Mouse (Mus musculus): ENCODE measurements around the gene Lamtor1. TPM values are rescaled to one million over a fixed set of nuclear protein-coding genes. Genes with fewer than 3 reads are reported as not detected.
"Not testable (repeated sequence)": the region's sequence is repeated elsewhere in the genome, so short reads cannot be mapped to it uniquely, and the experiment has no call there.

Gene Lamtor1
- polyA plus RNA-seq, 1 experiment from 2014 or later = 134 TPM

DNA sequence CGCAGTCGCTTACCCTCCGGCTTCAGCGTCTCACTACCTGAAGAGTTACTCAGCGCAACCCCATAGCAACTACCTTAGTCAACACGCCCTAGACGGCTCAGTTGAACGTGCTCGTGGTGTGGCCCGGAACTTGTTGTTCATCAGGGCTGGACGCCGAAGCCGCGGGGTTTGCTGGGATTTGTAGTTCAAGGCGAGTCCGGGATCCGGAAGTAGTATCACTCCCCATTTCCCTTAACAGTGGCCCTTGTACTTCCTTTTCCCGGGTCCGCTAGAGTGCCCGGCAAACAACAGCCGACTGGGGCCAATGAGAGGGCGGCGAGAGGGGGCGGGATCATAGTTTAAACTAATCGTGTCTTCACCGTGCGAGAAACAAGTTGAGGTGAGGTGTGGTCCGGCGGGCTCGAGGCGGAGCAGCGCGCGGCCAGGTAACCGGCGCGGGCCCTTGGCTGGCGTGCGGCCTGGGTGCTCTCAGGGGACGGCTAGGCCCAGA is 28.1 kb downstream of the Lamtor1 start, which contains the start of the genes Lrrc51 and Numa1:
TSS of gene Lrrc51 (minus strand) at position 145 of the 490 bp plus-strand sequence.
TSS of gene Numa1 (plus strand) at position 361 of the 490 bp plus-strand sequence.
- Histone ChIP-seq H3K9me3 (ENCODE audit: control insufficient read depth, low read length) (no peaks in the 10 kb centered on the region), H3K4me2 (ENCODE audit: low read depth) (peak within 1 kb of the TSS; percentile 80), H3K27me3 (ENCODE audit: control insufficient read depth, insufficient read depth, low read length) (no peaks in the 10 kb centered on the region), H3K4me3 (ENCODE audit: low read depth, low read length) (peak within 1 kb of the TSS; percentile 90), H3K9ac (ENCODE audit: low read length) (peak within 1 kb of the TSS; percentile 80), H3K27ac (ENCODE audit: low read depth, low read length) (0 out of 2 replicates have a peak within 1 kb of the TSS, but pooled peaks have one; percentile 27), H3K36me3 (ENCODE audit: control insufficient read depth, insufficient read depth, low read length) (peaks cover 2% of the 10 kb centered on the region; the same call in 1 of the 2 replicates), H3K4me1 (ENCODE audit: control insufficient read depth, insufficient read depth, low read length) (peaks cover 3% of the 10 kb centered on the region; the same call in 1 of the 2 replicates)
- WGBS = under 1% methylated on average over 40 of the region's 40 CpGs
- DNase-seq (ENCODE audit: low spot score) (peak; percentile 95), ATAC-seq (ENCODE audit: insufficient read depth, low FRiP score, low TSS enrichment) (peak; percentile 97)

DNA sequence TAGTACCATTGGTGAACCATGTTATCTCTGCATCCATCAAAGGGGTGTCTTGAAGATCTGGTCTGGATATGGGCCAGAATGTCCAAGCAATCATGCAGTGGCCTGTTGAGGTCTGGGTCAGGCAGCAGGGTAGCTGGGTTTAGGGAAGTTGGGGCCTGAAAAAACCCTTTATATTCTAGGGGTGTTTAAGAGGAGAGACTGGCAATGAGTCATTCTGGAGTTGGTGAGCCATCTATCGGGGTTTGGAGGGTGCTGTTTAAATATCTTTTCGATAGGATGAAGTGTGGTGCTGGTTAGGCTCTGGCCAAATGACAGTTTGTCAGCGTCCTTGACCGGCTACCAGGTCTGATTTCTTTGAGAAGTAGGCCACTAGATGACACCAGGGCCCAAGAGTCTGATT is 30.3 kb downstream of the Lamtor1 start:
- H3K27ac ChIP-seq (ENCODE audit: low read depth, low read length) = no peak overlapping the region
- H3K36me3 ChIP-seq (ENCODE audit: control insufficient read depth, insufficient read depth, low read length) = peaks cover 2% of the 10 kb centered on the region; the same call in 1 of the 2 replicates
- no peak for ATAC-seq (ENCODE audit: insufficient read depth, low FRiP score, low TSS enrichment)
- no peak overlapping the region for H3K9ac ChIP-seq (ENCODE audit: low read length)
- DNase-seq (ENCODE audit: low spot score) = no peak
- no peaks in the 10 kb centered on the region for H3K9me3 ChIP-seq (ENCODE audit: control insufficient read depth, low read length)
- H3K4me2 ChIP-seq (ENCODE audit: low read depth) = no peak overlapping the region
- H3K4me3 ChIP-seq (ENCODE audit: low read depth, low read length) = no peak overlapping the region
- H3K27me3 ChIP-seq (ENCODE audit: control insufficient read depth, insufficient read depth, low read length) = no peaks in the 10 kb centered on the region
- H3K4me1 ChIP-seq (ENCODE audit: control insufficient read depth, insufficient read depth, low read length) = peaks cover 3% of the 10 kb centered on the region; the same call in 1 of the 2 replicates
- WGBS = 92% methylated on average over 4 of the region's 4 CpGs

- H3K27ac ChIP-seq (ENCODE audit: low read depth, low read length) = no peak overlapping the region
- no peak overlapping the region for H3K9ac ChIP-seq (ENCODE audit: low read length)
- 95% methylated on average over 4 of the region's 4 CpGs for WGBS
- peaks cover 3% of the 10 kb centered on the region; the same call in 1 of the 2 replicates for H3K4me1 ChIP-seq (ENCODE audit: control insufficient read depth, insufficient read depth, low read length)
- ATAC-seq (ENCODE audit: insufficient read depth, low FRiP score, low TSS enrichment) (no peak), DNase-seq (ENCODE audit: low spot score) (no peak)
- H3K36me3 ChIP-seq (ENCODE audit: control insufficient read depth, insufficient read depth, low read length) = peaks cover 2% of the 10 kb centered on the region; the same call in 1 of the 2 replicates
- H3K4me2 ChIP-seq (ENCODE audit: low read depth) = no peak overlapping the region
- no peaks in the 10 kb centered on the region for H3K9me3 ChIP-seq (ENCODE audit: control insufficient read depth, low read length)
- no peaks in the 10 kb centered on the region for H3K27me3 ChIP-seq (ENCODE audit: control insufficient read depth, insufficient read depth, low read length)
- H3K4me3 ChIP-seq (ENCODE audit: low read depth, low read length) = no peak overlapping the region
Measured at GRCm38 (mm10) chr7:101936996-101937395, 31.3 kb downstream of the Lamtor1 start.

DNA sequence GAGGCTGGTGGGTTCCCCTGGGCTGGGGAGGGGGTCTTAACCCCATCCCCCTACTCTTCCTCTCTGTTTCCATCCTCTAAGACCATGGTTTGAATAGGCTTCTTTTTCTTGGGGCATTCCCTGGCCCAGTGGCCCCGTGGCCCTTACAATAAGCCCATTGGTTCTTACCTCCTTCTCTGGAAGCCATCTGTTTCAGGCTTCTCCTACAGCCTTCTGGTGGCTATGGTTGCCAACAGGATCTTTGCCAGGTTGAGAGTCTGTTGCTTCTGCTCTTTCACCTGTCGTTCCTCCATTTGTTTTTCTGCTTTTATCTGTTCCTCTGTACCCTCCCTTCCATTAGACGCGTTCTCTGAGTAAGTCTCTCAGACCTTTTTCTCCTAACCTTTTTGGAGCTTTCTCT is 31.9 kb downstream of the Lamtor1 start:
- Histone ChIP-seq H3K36me3 (ENCODE audit: control insufficient read depth, insufficient read depth, low read length) (peaks cover 2% of the 10 kb centered on the region; the same call in 1 of the 2 replicates), H3K4me2 (ENCODE audit: low read depth) (no peak overlapping the region), H3K9me3 (ENCODE audit: control insufficient read depth, low read length) (no peaks in the 10 kb centered on the region), H3K27me3 (ENCODE audit: control insufficient read depth, insufficient read depth, low read length) (no peaks in the 10 kb centered on the region), H3K27ac (ENCODE audit: low read depth, low read length) (no peak overlapping the region), H3K9ac (ENCODE audit: low read length) (no peak overlapping the region), H3K4me3 (ENCODE audit: low read depth, low read length) (no peak overlapping the region), H3K4me1 (ENCODE audit: control insufficient read depth, insufficient read depth, low read length) (peaks cover 3% of the 10 kb centered on the region; the same call in 1 of the 2 replicates)
- 94% methylated on average over 4 of the region's 4 CpGs for WGBS
- no peak for ATAC-seq (ENCODE audit: insufficient read depth, low FRiP score, low TSS enrichment)
- no peak for DNase-seq (ENCODE audit: low spot score)

DNA sequence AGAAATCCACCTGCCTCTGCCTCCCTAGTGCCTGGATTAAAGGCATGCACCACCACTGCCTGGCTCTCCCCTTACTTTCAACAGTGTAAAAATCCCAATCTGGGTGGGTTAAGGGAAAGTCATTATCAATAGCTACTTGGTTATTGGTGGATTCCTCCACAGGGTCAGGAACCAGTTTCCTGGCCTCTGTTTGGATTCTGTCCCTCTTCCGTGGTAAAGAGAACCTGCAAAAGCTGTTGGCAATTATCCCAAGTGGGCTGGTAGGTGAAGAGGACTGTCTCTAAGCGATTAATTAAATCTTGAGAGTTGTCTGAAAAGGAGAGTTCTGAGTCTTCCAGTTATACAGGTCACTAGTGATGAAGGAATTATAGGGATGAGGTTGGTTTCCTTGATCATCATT is 32.6 kb downstream of the Lamtor1 start:
- no peak overlapping the region for H3K4me2 ChIP-seq (ENCODE audit: low read depth)
- no peak overlapping the region for H3K27ac ChIP-seq (ENCODE audit: low read depth, low read length)
- no peak overlapping the region for H3K9ac ChIP-seq (ENCODE audit: low read length)
- H3K4me1 ChIP-seq (ENCODE audit: control insufficient read depth, insufficient read depth, low read length) = peaks cover 3% of the 10 kb centered on the region; the same call in 1 of the 2 replicates
- no peak overlapping the region for H3K4me3 ChIP-seq (ENCODE audit: low read depth, low read length)
- no peak for DNase-seq (ENCODE audit: low spot score)
- ATAC-seq (ENCODE audit: insufficient read depth, low FRiP score, low TSS enrichment) = no peak
- no peaks in the 10 kb centered on the region for H3K27me3 ChIP-seq (ENCODE audit: control insufficient read depth, insufficient read depth, low read length)
- H3K36me3 ChIP-seq (ENCODE audit: control insufficient read depth, insufficient read depth, low read length) = peaks cover 2% of the 10 kb centered on the region; the same call in 1 of the 2 replicates
- H3K9me3 ChIP-seq (ENCODE audit: control insufficient read depth, low read length) = no peaks in the 10 kb centered on the region
- WGBS = 91% methylated on average over 2 of the region's 2 CpGs

DNA sequence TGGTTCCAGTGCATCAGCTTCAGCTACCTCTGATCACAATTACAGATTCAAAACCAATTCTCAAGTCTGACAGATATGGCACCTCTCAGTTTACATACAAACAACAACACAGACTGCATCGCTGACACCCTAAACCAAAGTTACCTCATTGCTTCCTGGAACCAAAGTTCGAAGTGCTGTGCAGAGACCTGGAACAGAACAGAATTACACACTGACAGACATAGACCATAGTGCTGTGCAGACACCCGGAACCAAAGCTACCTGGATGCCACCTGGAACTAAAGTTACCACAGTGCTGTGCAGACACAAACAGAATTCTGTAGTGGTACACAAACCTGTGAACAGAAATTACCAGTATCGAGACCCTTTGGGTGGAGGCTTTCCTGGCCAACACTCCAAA is 34.1 kb downstream of the Lamtor1 start:
- DNase-seq (ENCODE audit: low spot score) (no peak), ATAC-seq (ENCODE audit: insufficient read depth, low FRiP score, low TSS enrichment) (no peak)
- H3K9me3 ChIP-seq (ENCODE audit: control insufficient read depth, low read length) = no peaks in the 10 kb centered on the region
- peaks cover under 1% of the 10 kb centered on the region; the same call in 1 of the 2 replicates for H3K4me1 ChIP-seq (ENCODE audit: control insufficient read depth, insufficient read depth, low read length)
- H3K27me3 ChIP-seq (ENCODE audit: control insufficient read depth, insufficient read depth, low read length) = no peaks in the 10 kb centered on the region
- 95% methylated on average over 4 of the region's 4 CpGs for WGBS
- H3K36me3 ChIP-seq (ENCODE audit: control insufficient read depth, insufficient read depth, low read length) = peaks cover 2% of the 10 kb centered on the region; the same call in 1 of the 2 replicates
- no peak overlapping the region for H3K4me2 ChIP-seq (ENCODE audit: low read depth)
- H3K9ac ChIP-seq (ENCODE audit: low read length) = no peak overlapping the region
- H3K4me3 ChIP-seq (ENCODE audit: low read depth, low read length) = no peak overlapping the region
- no peak overlapping the region for H3K27ac ChIP-seq (ENCODE audit: low read depth, low read length)

DNA sequence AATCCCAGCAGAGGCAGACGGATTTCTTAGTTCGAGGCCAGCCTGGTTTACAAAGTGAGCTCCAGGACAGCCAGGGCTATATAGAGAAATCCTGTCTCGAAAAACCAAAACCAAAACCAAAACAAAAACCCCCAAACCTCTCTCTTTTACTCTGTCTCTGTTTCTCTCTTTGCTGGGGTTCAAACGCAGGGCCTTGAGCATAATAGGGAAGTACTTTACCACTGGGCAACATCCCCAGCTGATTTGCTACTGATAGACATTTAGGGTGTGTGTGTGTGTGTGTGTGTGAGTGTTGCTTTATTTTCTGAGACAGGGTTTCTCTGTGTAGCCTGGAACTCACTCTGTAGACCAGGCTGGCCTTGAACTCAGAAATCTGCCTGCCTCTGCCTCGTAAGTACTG is 43.3 kb downstream of the Lamtor1 start:
- DNase-seq (ENCODE audit: low spot score); H3K9ac ChIP-seq (ENCODE audit: low read length); H3K9me3 ChIP-seq (ENCODE audit: control insufficient read depth, low read length); H3K27me3 ChIP-seq (ENCODE audit: control insufficient read depth, insufficient read depth, low read length); ATAC-seq (ENCODE audit: insufficient read depth, low FRiP score, low TSS enrichment); H3K27ac ChIP-seq (ENCODE audit: low read depth, low read length); H3K4me3 ChIP-seq (ENCODE audit: low read depth, low read length); H3K36me3 ChIP-seq (ENCODE audit: control insufficient read depth, insufficient read depth, low read length); H3K4me2 ChIP-seq (ENCODE audit: low read depth); H3K4me1 ChIP-seq (ENCODE audit: control insufficient read depth, insufficient read depth, low read length): not testable (repeated sequence)
- WGBS = 95% methylated on average over 5 of the region's 5 CpGs

DNA sequence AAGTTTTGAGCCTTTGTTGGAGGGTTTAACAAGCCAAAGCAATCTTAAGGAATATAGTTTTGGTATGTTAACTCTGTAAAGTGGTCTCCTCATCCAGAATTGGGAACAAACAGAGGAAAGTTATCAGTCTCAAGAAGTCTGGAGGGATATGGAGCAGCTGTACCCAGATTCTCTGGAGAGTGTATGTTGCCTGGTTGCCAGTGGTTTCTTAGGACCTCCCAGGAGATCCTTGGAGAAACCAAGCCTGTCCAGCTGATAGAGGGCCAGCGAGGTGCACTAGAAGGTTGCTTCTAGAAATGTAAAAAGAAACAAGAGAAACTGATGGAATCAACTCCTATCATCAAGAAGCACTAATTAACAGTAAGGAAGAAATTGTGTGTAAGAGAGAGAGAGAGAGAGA is 45.9 kb downstream of the Lamtor1 start:
- WGBS = 90% methylated on average over 1 of the region's 1 CpGs
- DNase-seq (ENCODE audit: low spot score) (no peak), ATAC-seq (ENCODE audit: insufficient read depth, low FRiP score, low TSS enrichment) (no peak)
- no peaks in the 10 kb centered on the region for H3K4me1 ChIP-seq (ENCODE audit: control insufficient read depth, insufficient read depth, low read length)
- no peak overlapping the region for H3K27ac ChIP-seq (ENCODE audit: low read depth, low read length)
- no peak overlapping the region for H3K9ac ChIP-seq (ENCODE audit: low read length)
- no peak overlapping the region for H3K4me3 ChIP-seq (ENCODE audit: low read depth, low read length)
- H3K27me3 ChIP-seq (ENCODE audit: control insufficient read depth, insufficient read depth, low read length) = no peaks in the 10 kb centered on the region
- no peaks in the 10 kb centered on the region for H3K36me3 ChIP-seq (ENCODE audit: control insufficient read depth, insufficient read depth, low read length)
- no peaks in the 10 kb centered on the region for H3K9me3 ChIP-seq (ENCODE audit: control insufficient read depth, low read length)
- no peak overlapping the region for H3K4me2 ChIP-seq (ENCODE audit: low read depth)

DNA sequence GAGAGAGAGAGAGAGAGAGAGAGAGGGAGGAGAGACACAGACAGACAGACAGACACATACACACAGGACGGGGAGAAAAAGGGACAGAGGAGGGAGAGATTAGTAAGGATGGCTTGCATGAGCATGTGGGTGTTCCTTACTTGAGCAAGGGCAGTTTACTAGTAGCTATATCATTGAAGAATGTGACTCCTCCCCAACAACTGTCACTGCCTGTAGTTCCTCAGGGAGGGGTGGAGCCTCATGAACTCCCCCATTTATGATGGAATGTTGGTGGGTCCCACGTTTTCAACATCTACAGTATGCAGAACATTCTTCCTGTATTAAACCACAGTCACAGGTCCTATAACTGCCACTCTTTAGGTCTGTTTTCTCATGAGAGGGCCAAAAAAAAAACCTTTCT is 46.4 kb downstream of the Lamtor1 start:
- Histone ChIP-seq H3K4me1 (ENCODE audit: control insufficient read depth, insufficient read depth, low read length) (no peaks in the 10 kb centered on the region), H3K4me2 (ENCODE audit: low read depth) (no peak overlapping the region), H3K4me3 (ENCODE audit: low read depth, low read length) (no peak overlapping the region), H3K9ac (ENCODE audit: low read length) (no peak overlapping the region), H3K36me3 (ENCODE audit: control insufficient read depth, insufficient read depth, low read length) (no peaks in the 10 kb centered on the region), H3K27me3 (ENCODE audit: control insufficient read depth, insufficient read depth, low read length) (no peaks in the 10 kb centered on the region), H3K27ac (ENCODE audit: low read depth, low read length) (no peak overlapping the region), H3K9me3 (ENCODE audit: control insufficient read depth, low read length) (no peaks in the 10 kb centered on the region)
- DNase-seq (ENCODE audit: low spot score) = no peak
- WGBS = 71% methylated on average over 2 of the region's 2 CpGs
- ATAC-seq (ENCODE audit: insufficient read depth, low FRiP score, low TSS enrichment) = no peak
